Mouse (Mus musculus) hindbrain, embryonic 12.5 days (tissue): ENCODE data around the gene Actr1a. TPM values are rescaled to one million over a fixed set of nuclear protein-coding genes. Genes with fewer than 3 reads are reported as not detected.

Experiments
- ATAC-seq: fragments of 200-750 bp; cut with Nextera tagmentation; 2 replicates; pipeline ENCODE4 v1.8.0; 2017; ENCODE audit warnings: moderate TSS enrichment; ENCODE audit not compliant: low FRiP score
- H3K27ac ChIP-seq: fragments of 300-500 bp; sonication (generic); 2 replicates; pipeline ENCODE4 v1.5.1; 2016; ENCODE audit warnings: mild to moderate bottlenecking
- H3K27me3 ChIP-seq: fragments of 300-500 bp; sonication (generic); 2 replicates; pipeline ENCODE4 v1.6.1; 2016; ENCODE audit warnings: mild to moderate bottlenecking
- H3K36me3 ChIP-seq: fragments of 300-500 bp; sonication (generic); 2 replicates; pipeline ENCODE4 v1.6.1; 2016; ENCODE audit warnings: mild to moderate bottlenecking
- H3K4me1 ChIP-seq: fragments of 300-500 bp; sonication (generic); 2 replicates; pipeline ENCODE4 v1.6.1; 2016
- H3K4me2 ChIP-seq: fragments of 300-500 bp; sonication (generic); replicated peaks from 2 replicates; pipeline ENCODE4 v1.6.1; 2016; ENCODE audit warnings: mild to moderate bottlenecking
- H3K4me3 ChIP-seq: fragments of 300-500 bp; sonication (generic); 2 replicates; pipeline ENCODE4 v1.5.1; 2016; ENCODE audit warnings: mild to moderate bottlenecking
- H3K9ac ChIP-seq: fragments of 300-500 bp; sonication (generic); 2 replicates; pipeline ENCODE4 v1.6.1; 2016; ENCODE audit warnings: mild to moderate bottlenecking, moderate library complexity
- H3K9me3 ChIP-seq: fragments of 300-500 bp; sonication (generic); replicated peaks from 2 replicates; pipeline ENCODE4 v1.6.1; 2016; ENCODE audit warnings: mild to moderate bottlenecking
- WGBS: fragments of 180-500 bp; shearing (Covaris S2); methylation state at CpG from one replicate; pipeline ENCODE4 v1.1.7; 2016; 5-methylcytosine and 5-hydroxymethylcytosine counted together
- polyA plus RNA-seq: library from polyadenylated mRNA; unstranded; fragments of >200 nt; fragmentation: Nextera tagmentation; extraction: Ambion mirVana; gene quantifications from 2 replicates; pipeline ENCODE4 v1.2.1, GENCODE M21; 2016

The Actr1a gene
- polyA plus RNA-seq, 1 experiment from 2014 or later = 240 TPM

- Histone ChIP-seq H3K36me3 (0 out of 2 replicates have a peak, but pooled peaks cover 5% of the 10 kb centered on the region), H3K27me3 (no peaks in the 10 kb centered on the region), H3K4me3 (no peak overlapping the region), H3K27ac (no peak overlapping the region), H3K4me1 (peaks cover 35% of the 10 kb centered on the region), H3K9me3 (no peaks in the 10 kb centered on the region), H3K4me2 (no peak overlapping the region), H3K9ac (no peak overlapping the region)
- WGBS = 94% methylated on average over 7 of the region's 7 CpGs
- ATAC-seq = no peak
Observed at GRCm38 (mm10) chr19:46420410-46420809, 24.9 kb upstream of the Actr1a start.

GRCm38 (mm10) chr19:46418051-46418450 is 22.5 kb upstream of the Actr1a start:
- H3K27me3 ChIP-seq = no peaks in the 10 kb centered on the region
- peaks cover 31% of the 10 kb centered on the region for H3K4me1 ChIP-seq
- H3K9ac ChIP-seq = no peak overlapping the region
- no peak overlapping the region for H3K4me3 ChIP-seq
- no peaks in the 10 kb centered on the region for H3K9me3 ChIP-seq
- WGBS = 88% methylated on average over 4 of the region's 4 CpGs
- no peaks in the 10 kb centered on the region for H3K36me3 ChIP-seq
- ATAC-seq = no peak
- no peak overlapping the region for H3K27ac ChIP-seq
- no peak overlapping the region for H3K4me2 ChIP-seq

GRCm38 (mm10) chr19:46416276-46416675 is 20.7 kb upstream of the Actr1a start:
- Histone ChIP-seq H3K27ac (peak overlapping the region; percentile 48; the same call in 1 of the 2 replicates), H3K9ac (no peak overlapping the region), H3K4me3 (no peak overlapping the region), H3K4me2 (no peak overlapping the region), H3K36me3 (no peaks in the 10 kb centered on the region), H3K4me1 (peaks cover 14% of the 10 kb centered on the region), H3K27me3 (no peaks in the 10 kb centered on the region), H3K9me3 (no peaks in the 10 kb centered on the region)
- 63% methylated on average over 9 of the region's 9 CpGs for WGBS
- no peak for ATAC-seq

DNA sequence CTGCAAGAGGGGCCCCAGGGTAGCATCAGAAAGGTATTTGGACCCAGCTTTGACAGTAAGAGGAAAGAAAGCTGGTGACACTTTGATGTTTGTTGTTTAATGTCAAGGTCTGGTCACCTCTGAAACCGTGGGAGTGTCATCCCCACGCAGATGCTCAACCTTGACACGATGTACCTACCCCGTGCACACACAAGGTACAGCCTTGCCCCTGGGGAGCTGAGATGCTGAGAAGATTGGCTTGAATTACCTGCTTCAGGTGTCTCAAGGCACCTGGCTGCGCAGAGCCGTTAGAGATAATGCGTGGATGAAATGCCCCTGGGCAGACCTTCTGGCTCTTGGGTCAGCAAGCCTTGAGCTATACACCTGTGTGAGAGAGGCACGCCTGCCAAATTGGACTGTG is 18.9 kb upstream of the Actr1a start:
- no peak overlapping the region for H3K9ac ChIP-seq
- H3K36me3 ChIP-seq = 0 out of 2 replicates have a peak, but pooled peaks cover 5% of the 10 kb centered on the region
- H3K4me1 ChIP-seq = peaks cover 11% of the 10 kb centered on the region; the same call in 1 of the 2 replicates
- H3K4me2 ChIP-seq = no peak overlapping the region
- 92% methylated on average over 8 of the region's 8 CpGs for WGBS
- H3K9me3 ChIP-seq = no peaks in the 10 kb centered on the region
- no peak for ATAC-seq
- H3K4me3 ChIP-seq = no peak overlapping the region
- no peaks in the 10 kb centered on the region for H3K27me3 ChIP-seq
- H3K27ac ChIP-seq = no peak overlapping the region

- H3K4me2 ChIP-seq = no peak overlapping the region
- no peak overlapping the region for H3K27ac ChIP-seq
- H3K9ac ChIP-seq = no peak overlapping the region
- no peaks in the 10 kb centered on the region for H3K9me3 ChIP-seq
- H3K4me1 ChIP-seq = peaks cover 11% of the 10 kb centered on the region; the same call in 1 of the 2 replicates
- WGBS = 97% methylated on average over 2 of the region's 2 CpGs
- 0 out of 2 replicates have a peak, but pooled peaks cover 5% of the 10 kb centered on the region for H3K36me3 ChIP-seq
- ATAC-seq = no peak
- no peaks in the 10 kb centered on the region for H3K27me3 ChIP-seq
- H3K4me3 ChIP-seq = no peak overlapping the region
Observed at GRCm38 (mm10) chr19:46413969-46414368, 18.4 kb upstream of the Actr1a start.

- H3K4me2 ChIP-seq = no peak overlapping the region
- no peak for ATAC-seq
- 92% methylated on average over 12 of the region's 12 CpGs for WGBS
- H3K4me1 ChIP-seq = peaks cover 8% of the 10 kb centered on the region; the same call in 1 of the 2 replicates
- H3K36me3 ChIP-seq = 0 out of 2 replicates have a peak, but pooled peaks cover 8% of the 10 kb centered on the region
- no peak overlapping the region for H3K27ac ChIP-seq
- H3K4me3 ChIP-seq = no peak overlapping the region
- no peaks in the 10 kb centered on the region for H3K9me3 ChIP-seq
- no peaks in the 10 kb centered on the region for H3K27me3 ChIP-seq
- no peak overlapping the region for H3K9ac ChIP-seq
Observed at GRCm38 (mm10) chr19:46412056-46412805, 16.7 kb upstream of the Actr1a start.

- WGBS = 88% methylated on average over 3 of the region's 3 CpGs
- Histone ChIP-seq H3K4me1 (no peaks in the 10 kb centered on the region), H3K36me3 (peaks cover 16% of the 10 kb centered on the region), H3K9me3 (no peaks in the 10 kb centered on the region), H3K4me3 (no peak overlapping the region), H3K27me3 (no peaks in the 10 kb centered on the region), H3K4me2 (no peak overlapping the region), H3K9ac (no peak overlapping the region), H3K27ac (no peak overlapping the region)
- ATAC-seq = no peak
Observed at GRCm38 (mm10) chr19:46409506-46409905, 14.0 kb upstream of the Actr1a start.

- Histone ChIP-seq H3K36me3 (peaks cover 35% of the 10 kb centered on the region), H3K27ac (no peak overlapping the region)
- WGBS = 76% methylated on average over 8 of the region's 8 CpGs
Observed at GRCm38 (mm10) chr19:46406592-46407386, 11.2 kb upstream of the Actr1a start.

DNA sequence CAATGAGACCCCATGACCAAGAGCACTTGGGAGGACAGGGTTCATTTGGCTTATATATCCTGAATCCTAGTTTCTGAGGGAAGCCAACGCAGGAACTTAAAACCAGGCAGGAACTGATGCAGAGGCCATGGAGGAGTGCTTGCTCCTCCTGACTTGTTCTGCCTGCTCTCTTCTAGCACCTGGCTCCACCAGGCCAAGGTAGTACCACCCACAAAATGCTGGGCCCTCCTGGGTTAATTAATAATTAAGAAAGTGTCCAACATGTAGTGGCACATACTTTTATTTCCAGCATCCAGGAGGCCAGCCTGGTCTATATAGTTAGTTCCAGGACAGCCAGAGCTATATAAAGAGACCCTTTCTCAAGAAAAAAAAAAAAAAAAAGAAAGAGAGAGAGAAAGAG is 8.5 kb upstream of the Actr1a start:
- Histone ChIP-seq H3K4me1 (peaks cover 7% of the 10 kb centered on the region), H3K27me3 (no peaks in the 10 kb centered on the region), H3K27ac (no peak overlapping the region), H3K4me2 (no peak overlapping the region), H3K4me3 (no peak overlapping the region), H3K9me3 (no peaks in the 10 kb centered on the region), H3K36me3 (peaks cover 39% of the 10 kb centered on the region), H3K9ac (no peak overlapping the region)
- WGBS = 100% methylated on average over 1 of the region's 1 CpGs
- no peak for ATAC-seq

More at GRCm38 (mm10) chr19:46406592-46407386, 11.2 kb upstream of the Actr1a start:
- no peaks in the 10 kb centered on the region for H3K9me3 ChIP-seq
- no peak overlapping the region for H3K4me2 ChIP-seq
- H3K9ac ChIP-seq = no peak overlapping the region
- no peak for ATAC-seq
- no peaks in the 10 kb centered on the region for H3K4me1 ChIP-seq
- H3K4me3 ChIP-seq = no peak overlapping the region
- H3K27me3 ChIP-seq = no peaks in the 10 kb centered on the region

GRCm38 (mm10) chr19:46400558-46400957 is 5.0 kb upstream of the Actr1a start:
- peaks cover 27% of the 10 kb centered on the region for H3K4me1 ChIP-seq
- no peak overlapping the region for H3K4me2 ChIP-seq
- WGBS = 83% methylated on average over 7 of the region's 7 CpGs
- peaks cover 32% of the 10 kb centered on the region for H3K36me3 ChIP-seq
- no peaks in the 10 kb centered on the region for H3K9me3 ChIP-seq
- no peak overlapping the region for H3K27ac ChIP-seq
- no peak overlapping the region for H3K4me3 ChIP-seq
- ATAC-seq = no peak
- no peak overlapping the region for H3K9ac ChIP-seq
- no peaks in the 10 kb centered on the region for H3K27me3 ChIP-seq

DNA sequence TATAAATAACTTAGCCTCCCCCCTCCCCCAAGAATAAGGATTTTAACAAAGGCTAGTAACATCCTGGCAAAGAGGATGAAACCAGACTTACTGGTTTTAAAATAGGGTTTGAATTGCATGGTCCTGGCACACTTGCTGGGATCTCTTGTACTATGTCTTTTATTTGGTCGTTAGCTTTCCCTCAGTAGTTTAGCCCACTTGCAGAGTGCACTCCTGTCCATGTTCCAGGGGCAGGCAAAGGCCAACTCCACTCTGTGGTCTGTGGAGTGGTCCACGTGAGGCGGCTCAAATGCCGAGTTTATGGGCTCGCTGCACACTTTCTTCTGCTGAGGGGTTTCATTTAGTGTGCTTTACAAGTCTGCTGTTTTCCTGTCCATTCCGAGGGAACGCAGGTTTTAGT is 4.3 kb upstream of the Actr1a start:
- Histone ChIP-seq H3K4me1 (peaks cover 27% of the 10 kb centered on the region), H3K27ac (no peak overlapping the region), H3K4me3 (no peak overlapping the region), H3K4me2 (no peak overlapping the region), H3K9me3 (no peaks in the 10 kb centered on the region), H3K9ac (no peak overlapping the region), H3K27me3 (no peaks in the 10 kb centered on the region), H3K36me3 (peaks cover 30% of the 10 kb centered on the region)
- 83% methylated on average over 7 of the region's 7 CpGs for WGBS
- ATAC-seq = no peak

DNA sequence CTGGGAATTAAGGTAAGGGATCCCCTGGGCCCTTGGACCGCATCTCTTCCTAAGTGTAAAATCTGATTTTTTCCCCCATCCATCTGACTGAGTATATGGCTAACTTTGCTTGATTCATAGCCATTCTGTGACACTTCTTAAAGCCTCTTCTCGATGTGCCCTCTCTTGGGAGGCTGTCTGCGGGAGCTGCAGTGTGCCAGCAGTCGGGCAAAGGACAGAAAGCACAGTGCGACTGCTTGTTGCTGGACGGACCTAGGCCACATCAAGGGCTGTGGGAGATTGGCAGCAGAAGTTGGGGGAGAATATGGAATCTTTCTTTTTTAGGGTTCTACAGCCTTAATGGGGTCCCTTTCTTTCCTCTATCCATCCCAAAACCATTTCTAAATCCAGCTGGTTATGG is 3.8 kb upstream of the Actr1a start:
- Histone ChIP-seq H3K27me3 (no peaks in the 10 kb centered on the region), H3K9ac (no peak overlapping the region), H3K27ac (no peak overlapping the region), H3K9me3 (no peaks in the 10 kb centered on the region), H3K36me3 (peaks cover 27% of the 10 kb centered on the region), H3K4me3 (no peak overlapping the region), H3K4me2 (no peak overlapping the region), H3K4me1 (peaks cover 30% of the 10 kb centered on the region)
- no peak for ATAC-seq
- 89% methylated on average over 6 of the region's 6 CpGs for WGBS
